Mouse (Mus musculus): ENCODE results near the gene Patl2. TPM values are rescaled to one million over a fixed set of nuclear protein-coding genes. Genes with fewer than 3 reads are reported as not detected.

Gene Patl2
- polyA plus RNA-seq, 1 experiment from 2014 or later: not detected

DNA sequence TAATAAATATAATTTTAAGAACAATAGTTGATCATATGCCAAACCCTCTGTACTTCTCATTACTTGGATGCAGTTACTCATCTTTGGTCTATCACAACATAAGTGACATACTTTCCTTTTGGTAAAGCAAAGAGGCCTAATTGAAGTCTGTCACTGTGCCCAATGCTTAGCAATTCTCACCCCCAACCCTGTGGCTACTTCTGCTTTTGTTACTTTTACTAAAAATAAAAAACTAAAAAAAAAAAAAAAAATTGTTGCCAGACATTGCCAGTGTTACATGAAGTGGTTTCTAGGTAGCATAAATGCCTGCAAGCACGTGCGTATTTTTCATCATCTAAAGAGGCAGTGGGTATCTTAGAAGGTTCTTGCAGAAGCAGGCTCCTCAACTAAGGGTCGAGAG, 33.1 kb downstream of the Patl2 start:
- no peak overlapping the region for H3K4me3 ChIP-seq
- no peaks in the 10 kb centered on the region for H3K9me3 ChIP-seq
- 0 out of 2 replicates have a peak, but pooled peaks cover 6% of the 10 kb centered on the region for H3K4me1 ChIP-seq
- H3K27ac ChIP-seq: no peak overlapping the region
- no peak overlapping the region for H3K4me2 ChIP-seq
- WGBS: 83% methylated on average over 3 of the region's 3 CpGs
- ATAC-seq (ENCODE audit: insufficient number of reproducible peaks, low FRiP score, low TSS enrichment, low read depth): no peak
- H3K9ac ChIP-seq: no peak overlapping the region
- no peaks in the 10 kb centered on the region for H3K27me3 ChIP-seq
- H3K36me3 ChIP-seq: peaks cover 10% of the 10 kb centered on the region; the same call in 1 of the 2 replicates

DNA sequence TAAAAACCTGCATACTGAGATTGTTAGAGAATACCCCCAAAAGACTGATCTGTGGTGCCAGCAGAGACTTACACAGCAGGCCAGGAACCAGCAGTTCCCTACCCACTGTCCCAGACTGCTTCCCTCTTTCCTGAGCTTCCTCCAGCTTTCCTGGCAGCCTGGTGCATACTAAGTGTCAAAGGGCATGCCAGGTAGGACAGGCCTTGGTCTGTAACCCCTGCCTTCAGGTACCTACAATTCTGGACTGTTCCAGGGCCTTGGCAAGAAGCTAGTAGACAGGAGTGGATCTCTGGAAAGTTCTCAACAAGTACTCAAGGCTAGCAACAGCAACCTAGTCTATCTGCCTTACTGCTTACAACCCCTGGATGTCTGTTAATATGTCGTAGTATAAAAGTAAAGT, 34.8 kb downstream of the Patl2 start:
- Histone ChIP-seq H3K4me2 (no peak overlapping the region), H3K36me3 (peaks cover 10% of the 10 kb centered on the region; the same call in 1 of the 2 replicates), H3K9me3 (no peaks in the 10 kb centered on the region), H3K4me3 (no peak overlapping the region), H3K27ac (no peak overlapping the region), H3K4me1 (peaks cover 6% of the 10 kb centered on the region; the same call in 1 of the 2 replicates), H3K27me3 (no peaks in the 10 kb centered on the region), H3K9ac (no peak overlapping the region)
- ATAC-seq (ENCODE audit: insufficient number of reproducible peaks, low FRiP score, low TSS enrichment, low read depth): no peak
- WGBS: 91% methylated on average over 1 of the region's 1 CpGs

DNA sequence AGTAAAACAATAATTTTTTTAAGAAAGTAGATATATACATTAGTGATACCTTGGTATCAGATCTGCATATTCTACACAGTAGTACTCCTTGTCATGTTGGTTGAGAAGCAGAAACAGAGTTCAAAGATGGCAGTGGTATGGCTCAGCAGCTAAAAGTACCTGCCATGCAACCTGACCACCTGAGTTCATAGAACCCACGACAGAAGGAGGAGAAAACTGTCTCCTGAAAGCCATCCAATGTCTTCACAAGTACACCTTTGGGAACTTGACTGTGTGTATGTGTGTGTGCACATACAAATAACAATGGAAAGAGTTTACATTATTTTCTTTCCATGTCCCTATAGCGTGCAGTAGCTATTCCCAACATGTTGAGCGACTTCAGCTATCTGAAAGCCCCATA, 36.3 kb downstream of the Patl2 start:
- Histone ChIP-seq H3K4me2 (no peak overlapping the region), H3K9ac (no peak overlapping the region), H3K4me3 (no peak overlapping the region), H3K27ac (no peak overlapping the region), H3K9me3 (no peaks in the 10 kb centered on the region), H3K36me3 (0 out of 2 replicates have a peak, but pooled peaks cover 5% of the 10 kb centered on the region), H3K27me3 (no peaks in the 10 kb centered on the region), H3K4me1 (peaks cover 6% of the 10 kb centered on the region; the same call in 1 of the 2 replicates)
- ATAC-seq (ENCODE audit: insufficient number of reproducible peaks, low FRiP score, low TSS enrichment, low read depth): no peak
- WGBS: 84% methylated on average over 3 of the region's 3 CpGs

DNA sequence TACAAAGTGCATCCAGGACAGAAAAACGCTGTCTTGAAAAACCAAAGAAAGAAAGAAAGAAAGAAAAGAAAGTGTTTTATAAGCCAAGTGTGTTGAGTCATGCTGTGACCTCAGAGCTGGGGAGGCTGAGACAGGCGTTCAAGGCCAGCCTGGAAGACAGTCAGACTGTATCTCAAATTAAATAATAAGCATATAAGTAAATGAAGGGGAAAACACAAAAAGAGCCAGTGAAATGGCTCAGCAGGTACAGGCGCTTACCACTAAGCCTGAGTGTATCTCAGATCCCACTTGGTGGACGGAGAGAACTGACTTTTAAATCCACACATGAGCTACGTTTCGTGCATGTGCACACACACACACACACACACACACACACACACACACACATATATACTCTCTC, 36.7 kb downstream of the Patl2 start:
- Histone ChIP-seq H3K4me1 (peaks cover 6% of the 10 kb centered on the region; the same call in 1 of the 2 replicates), H3K9me3 (no peaks in the 10 kb centered on the region), H3K4me2 (no peak overlapping the region), H3K36me3 (0 out of 2 replicates have a peak, but pooled peaks cover 5% of the 10 kb centered on the region), H3K27me3 (no peaks in the 10 kb centered on the region), H3K4me3 (peak overlapping the region; percentile 69; the same call in 1 of the 2 replicates), H3K9ac (no peak overlapping the region), H3K27ac (no peak overlapping the region)
- no peak for ATAC-seq (ENCODE audit: insufficient number of reproducible peaks, low FRiP score, low TSS enrichment, low read depth)
- WGBS: 92% methylated on average over 6 of the region's 6 CpGs

DNA sequence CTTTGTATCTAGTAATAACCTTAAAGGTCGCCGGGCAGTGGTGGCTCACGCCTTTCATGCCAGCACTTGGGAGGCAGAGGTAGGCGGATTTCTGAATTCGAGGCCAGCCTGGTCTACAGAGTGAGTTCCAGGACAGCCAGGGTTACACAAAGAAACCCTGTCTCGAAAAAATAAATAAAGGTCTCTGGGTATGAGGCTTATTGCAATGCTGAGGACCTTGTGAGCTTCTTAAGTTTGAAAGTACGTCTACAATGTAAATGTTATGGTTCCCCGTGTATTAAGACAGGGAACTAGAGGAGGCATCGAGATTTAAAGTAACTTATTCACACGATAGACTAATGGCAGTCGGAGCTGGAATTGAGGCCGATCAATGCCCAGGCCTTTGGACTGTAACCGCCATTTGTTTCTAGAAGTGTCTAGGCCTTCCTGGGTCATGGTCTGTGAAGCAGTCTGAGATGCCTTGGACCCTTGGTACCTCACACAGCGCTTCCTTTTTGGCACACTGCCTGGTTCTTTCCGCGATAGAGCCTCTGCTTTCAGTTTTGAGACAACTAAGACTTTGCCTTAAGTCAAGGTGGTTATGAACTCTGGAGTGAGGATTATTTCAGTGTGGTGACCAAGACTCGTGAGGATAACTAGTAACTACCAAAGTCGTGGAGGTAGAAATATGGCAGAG, 37.6 kb downstream of the Patl2 start:
- 24% methylated on average over 18 of the region's 18 CpGs for WGBS
- Histone ChIP-seq H3K4me1 (peaks cover 6% of the 10 kb centered on the region; the same call in 1 of the 2 replicates), H3K9ac (peak overlapping the region; percentile 62), H3K4me3 (peak overlapping the region; percentile 69), H3K27ac (peak overlapping the region; percentile 86), H3K27me3 (no peaks in the 10 kb centered on the region), H3K9me3 (no peaks in the 10 kb centered on the region), H3K36me3 (0 out of 2 replicates have a peak, but pooled peaks cover 5% of the 10 kb centered on the region), H3K4me2 (peak overlapping the region; percentile 63)
- ATAC-seq (ENCODE audit: insufficient number of reproducible peaks, low FRiP score, low TSS enrichment, low read depth): no peak

DNA sequence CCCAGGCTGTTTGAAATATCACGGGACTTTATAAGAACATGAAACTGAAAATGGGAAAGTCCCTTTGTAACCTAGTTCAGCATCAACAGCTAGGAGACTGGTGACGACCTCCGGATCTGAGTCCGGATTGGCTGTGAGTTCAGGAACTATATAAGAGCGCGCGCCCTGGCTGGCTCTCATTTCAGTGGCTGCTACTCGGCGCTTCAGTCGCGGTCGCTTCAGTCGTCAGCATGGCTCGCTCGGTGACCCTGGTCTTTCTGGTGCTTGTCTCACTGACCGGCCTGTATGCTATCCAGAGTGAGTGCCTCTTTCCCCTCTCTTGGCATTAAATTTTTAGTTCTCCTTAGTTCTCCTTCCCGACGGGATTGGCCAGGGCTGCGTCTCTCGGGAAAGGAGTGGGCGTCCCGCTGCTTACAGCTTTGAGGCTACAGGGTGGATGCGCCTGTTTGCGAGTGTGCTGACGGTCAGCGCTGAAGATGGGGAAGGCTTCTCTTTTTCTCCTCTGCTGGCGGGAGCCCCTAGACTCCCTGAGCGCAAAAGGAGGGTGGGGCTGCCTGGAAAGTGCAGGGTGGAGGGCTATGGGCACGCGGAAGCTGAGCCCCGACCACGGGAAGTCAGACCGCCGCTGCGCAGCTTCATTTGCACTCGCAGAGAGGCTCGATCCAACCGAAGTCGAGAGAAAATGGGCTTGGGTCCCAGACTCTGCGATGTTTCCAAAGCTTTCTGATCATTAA, 38.3 kb downstream of the Patl2 start, which contains the start of gene B2m:
Gene B2m (plus strand): TSS at position 179 of the 734 bp plus-strand sequence.
- H3K4me2 ChIP-seq: peak within 1 kb of the TSS; percentile 63
- ATAC-seq (ENCODE audit: insufficient number of reproducible peaks, low FRiP score, low TSS enrichment, low read depth): peak; percentile 96
- no peaks in the 10 kb centered on the region for H3K27me3 ChIP-seq
- H3K27ac ChIP-seq: peak within 1 kb of the TSS; percentile 86
- no peaks in the 10 kb centered on the region for H3K9me3 ChIP-seq
- peaks cover 6% of the 10 kb centered on the region; the same call in 1 of the 2 replicates for H3K4me1 ChIP-seq
- peak within 1 kb of the TSS; percentile 62 for H3K9ac ChIP-seq
- H3K36me3 ChIP-seq: 0 out of 2 replicates have a peak, but pooled peaks cover 5% of the 10 kb centered on the region
- under 1% methylated on average over 40 of the region's 40 CpGs for WGBS
- H3K4me3 ChIP-seq: peak within 1 kb of the TSS; percentile 69

DNA sequence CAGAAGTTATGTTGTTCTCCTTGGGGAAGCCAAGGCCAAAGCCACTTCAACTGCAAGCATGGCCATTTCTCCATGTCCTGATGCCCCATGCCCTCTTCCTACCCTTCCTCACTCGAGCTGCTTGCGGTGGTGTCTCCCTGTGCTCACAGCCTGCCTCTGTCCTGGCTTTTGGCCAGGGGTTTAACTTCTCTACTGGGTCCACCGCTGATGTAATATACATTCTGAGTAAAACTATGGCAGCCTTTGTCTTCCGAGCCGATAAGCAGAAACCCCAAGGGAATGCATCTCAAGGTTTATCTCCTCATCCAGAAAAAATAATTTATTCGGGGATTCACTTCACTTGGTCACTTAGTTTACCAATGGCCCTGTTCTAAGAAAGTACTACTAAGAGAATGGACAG, 39.3 kb downstream of the Patl2 start:
- H3K4me3 ChIP-seq: peak overlapping the region; percentile 69; the same call in 1 of the 2 replicates
- H3K9ac ChIP-seq: no peak overlapping the region
- no peaks in the 10 kb centered on the region for H3K9me3 ChIP-seq
- WGBS: 77% methylated on average over 6 of the region's 6 CpGs
- no peak overlapping the region for H3K27ac ChIP-seq
- ATAC-seq (ENCODE audit: insufficient number of reproducible peaks, low FRiP score, low TSS enrichment, low read depth): no peak
- H3K4me2 ChIP-seq: no peak overlapping the region
- 0 out of 2 replicates have a peak, but pooled peaks cover 5% of the 10 kb centered on the region for H3K36me3 ChIP-seq
- H3K27me3 ChIP-seq: no peaks in the 10 kb centered on the region
- H3K4me1 ChIP-seq: peaks cover 6% of the 10 kb centered on the region; the same call in 1 of the 2 replicates

DNA sequence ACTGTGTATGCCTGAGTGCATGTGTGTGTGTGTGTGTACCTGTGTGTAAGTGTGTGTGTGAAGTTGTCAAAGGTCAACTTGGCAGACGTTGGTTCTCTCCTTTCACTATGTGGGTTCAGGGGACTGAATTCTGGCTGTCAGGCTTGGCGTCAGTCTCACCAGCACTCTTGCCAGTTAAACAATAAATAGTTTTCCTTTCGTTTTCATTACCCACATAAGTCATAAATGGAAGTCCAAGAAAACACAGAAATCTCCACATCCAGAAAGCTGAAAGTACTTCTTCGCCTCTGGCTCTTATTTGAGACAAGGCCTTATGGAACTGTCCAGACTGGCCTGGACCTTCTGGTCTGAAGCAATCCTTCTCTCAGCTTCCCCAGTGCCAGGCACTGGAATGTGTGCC, 40.2 kb downstream of the Patl2 start:
- H3K9me3 ChIP-seq: no peaks in the 10 kb centered on the region
- H3K27ac ChIP-seq: no peak overlapping the region
- 67% methylated on average over 4 of the region's 4 CpGs for WGBS
- no peak overlapping the region for H3K4me3 ChIP-seq
- H3K27me3 ChIP-seq: no peaks in the 10 kb centered on the region
- peaks cover 6% of the 10 kb centered on the region; the same call in 1 of the 2 replicates for H3K4me1 ChIP-seq
- ATAC-seq (ENCODE audit: insufficient number of reproducible peaks, low FRiP score, low TSS enrichment, low read depth): no peak
- H3K36me3 ChIP-seq: no peaks in the 10 kb centered on the region
- H3K9ac ChIP-seq: no peak overlapping the region
- no peak overlapping the region for H3K4me2 ChIP-seq

DNA sequence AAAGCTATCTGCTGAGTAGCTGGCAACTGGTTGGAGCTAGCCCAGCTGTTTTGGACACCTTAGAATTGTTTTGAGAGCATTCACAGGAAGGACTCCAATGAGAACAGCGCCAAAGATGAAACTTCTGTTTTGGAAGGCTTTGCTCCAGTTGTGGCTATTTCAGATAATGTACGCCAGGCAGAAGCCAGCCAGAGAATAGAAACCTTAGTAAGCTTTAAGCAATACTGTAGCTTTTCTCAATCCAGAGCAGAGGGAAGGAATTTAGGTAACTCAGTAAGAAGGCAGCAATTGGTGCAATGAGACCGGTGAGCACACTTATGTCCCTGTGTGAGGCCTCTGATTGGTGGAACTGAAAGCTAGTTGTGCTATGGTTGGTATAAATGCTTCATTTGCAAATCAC, 42.9 kb downstream of the Patl2 start:
- Histone ChIP-seq H3K27ac (no peak overlapping the region), H3K36me3 (no peaks in the 10 kb centered on the region), H3K9me3 (no peaks in the 10 kb centered on the region), H3K4me3 (no peak overlapping the region), H3K4me2 (no peak overlapping the region), H3K4me1 (no peaks in the 10 kb centered on the region; the same call in 1 of the 2 replicates), H3K9ac (no peak overlapping the region), H3K27me3 (no peaks in the 10 kb centered on the region)
- WGBS: 87% methylated on average over 3 of the region's 3 CpGs
- no peak for ATAC-seq (ENCODE audit: insufficient number of reproducible peaks, low FRiP score, low TSS enrichment, low read depth)

DNA sequence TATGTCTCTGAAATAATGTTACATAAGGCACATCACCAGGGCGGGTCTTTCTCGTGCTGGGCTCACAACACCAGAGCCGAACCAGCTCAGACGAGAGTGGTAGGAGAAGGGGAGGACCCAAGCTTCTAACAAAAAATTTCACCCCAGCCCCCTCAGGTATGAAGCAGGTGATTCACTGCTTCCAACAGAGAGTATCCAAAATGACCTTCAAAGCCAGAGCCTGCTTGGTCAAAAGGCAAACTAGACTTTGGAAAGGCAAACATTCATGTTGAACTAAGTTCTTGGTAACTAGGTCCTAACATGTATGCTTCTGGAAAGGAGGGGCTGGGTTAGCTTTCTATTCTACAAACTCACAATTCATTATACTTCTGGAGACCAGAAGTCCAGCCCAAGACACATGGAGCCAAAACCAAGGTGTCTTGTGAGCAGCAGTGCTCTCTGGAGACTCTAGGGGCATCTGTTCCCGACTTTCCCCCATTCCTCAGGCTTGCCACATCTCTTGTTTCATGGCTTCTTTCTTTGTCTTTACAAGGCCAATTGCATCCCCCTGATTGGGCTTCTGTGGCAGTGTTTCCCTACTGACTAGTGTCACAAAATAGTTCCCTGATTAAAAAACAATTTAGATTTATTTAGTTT, 44.5 kb downstream of the Patl2 start:
- no peaks in the 10 kb centered on the region for H3K4me1 ChIP-seq
- H3K9ac ChIP-seq: no peak overlapping the region
- no peaks in the 10 kb centered on the region for H3K27me3 ChIP-seq
- ATAC-seq (ENCODE audit: insufficient number of reproducible peaks, low FRiP score, low TSS enrichment, low read depth): no peak
- H3K36me3 ChIP-seq: no peaks in the 10 kb centered on the region
- no peak overlapping the region for H3K27ac ChIP-seq
- no peak overlapping the region for H3K4me2 ChIP-seq
- H3K4me3 ChIP-seq: no peak overlapping the region
- H3K9me3 ChIP-seq: no peaks in the 10 kb centered on the region
- WGBS: 67% methylated on average over 5 of the region's 5 CpGs

DNA sequence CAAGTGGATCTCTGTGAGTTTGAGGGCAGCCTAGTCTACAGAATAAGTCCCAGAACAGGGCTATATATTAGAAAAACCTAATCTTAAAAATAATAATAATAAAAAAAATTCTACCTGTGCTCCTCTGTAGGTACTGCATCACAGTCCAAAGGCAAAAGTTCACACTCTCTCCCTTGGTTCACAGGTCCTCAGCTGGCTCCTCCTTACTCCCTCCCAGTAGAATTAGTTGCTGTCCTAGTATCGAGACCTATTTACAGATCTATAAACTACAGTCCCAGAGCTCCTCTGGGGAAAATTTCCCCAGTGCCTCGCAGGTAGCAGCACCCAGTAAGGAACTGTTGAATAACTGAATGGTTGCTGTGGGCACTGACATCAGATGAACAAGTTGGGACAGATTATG, 45.2 kb downstream of the Patl2 start:
- Histone ChIP-seq H3K4me2 (no peak overlapping the region), H3K9me3 (no peaks in the 10 kb centered on the region), H3K4me1 (no peaks in the 10 kb centered on the region), H3K9ac (no peak overlapping the region), H3K36me3 (no peaks in the 10 kb centered on the region), H3K27ac (no peak overlapping the region), H3K27me3 (no peaks in the 10 kb centered on the region), H3K4me3 (no peak overlapping the region)
- WGBS: 55% methylated on average over 2 of the region's 2 CpGs
- ATAC-seq (ENCODE audit: insufficient number of reproducible peaks, low FRiP score, low TSS enrichment, low read depth): no peak

Data from limb, embryonic 15.5 days (tissue).